Mouse (Mus musculus): ENCODE data around the gene Gm42878. TPM values are rescaled to one million over a fixed set of nuclear protein-coding genes. Genes with fewer than 3 reads are reported as not detected.
A peak's percentile ranks its signal among the peaks of the same experiment; 100 is the strongest.

The Gm42878 gene
- polyA plus RNA-seq, 1 experiment, result 0.13 TPM

- no peak for DNase-seq
- H3K27me3 ChIP-seq (replicated peaks; ENCODE audit: control insufficient read depth, insufficient read depth, low read length), result no peaks in the 10 kb centered on the region
- no peak overlapping the region for H3K4me3 ChIP-seq (ENCODE audit: insufficient read depth, low read depth, low read length)
- no peak for TF ChIP-seq CTCF (conservative IDR thresholded peaks at IDR 0.05; ENCODE audit: insufficient read depth, insufficient read length, low read depth, low read length)
- no peak for TF ChIP-seq POLR2A (IDR thresholded peaks at IDR 0.05; ENCODE audit: low read depth, low read length)
- WGBS, result 86% methylated on average over 3 of the region's 3 CpGs
- no peak overlapping the region for H3K27ac ChIP-seq (ENCODE audit: insufficient read depth, low read depth, low read length)
- H3K36me3 ChIP-seq (ENCODE audit: control insufficient read depth, insufficient read depth, low read length), result no peaks in the 10 kb centered on the region
- peaks cover 13% of the 10 kb centered on the region; the same call in 1 of the 2 replicates for H3K4me1 ChIP-seq (ENCODE audit: control insufficient read depth, insufficient read depth, low read length)
These were observed 17.2 kb upstream of the Gm42878 start for GRCm38 (mm10) chr5:121562436-121562835.

GRCm38 (mm10) chr5:121549196-121549595 is 3.9 kb upstream of the Gm42878 start:
- peaks cover 5% of the 10 kb centered on the region for H3K4me1 ChIP-seq (ENCODE audit: control insufficient read depth, insufficient read depth, low read length)
- H3K27ac ChIP-seq (ENCODE audit: insufficient read depth, low read depth, low read length), result no peak overlapping the region
- no peak overlapping the region for H3K4me3 ChIP-seq (ENCODE audit: insufficient read depth, low read depth, low read length)
- H3K36me3 ChIP-seq (ENCODE audit: control insufficient read depth, insufficient read depth, low read length), result no peaks in the 10 kb centered on the region
- 40% methylated on average over 7 of the region's 7 CpGs for WGBS
- peak; percentile 34 for DNase-seq
- TF ChIP-seq POLR2A (IDR thresholded peaks at IDR 0.05; ENCODE audit: low read depth, low read length), result no peak
- TF ChIP-seq CTCF (conservative IDR thresholded peaks at IDR 0.05; ENCODE audit: insufficient read depth, insufficient read length, low read depth, low read length), result no peak
- H3K27me3 ChIP-seq (replicated peaks; ENCODE audit: control insufficient read depth, insufficient read depth, low read length), result no peaks in the 10 kb centered on the region

- no peak overlapping the region for H3K27ac ChIP-seq (ENCODE audit: insufficient read depth, low read depth, low read length)
- no peaks in the 10 kb centered on the region for H3K36me3 ChIP-seq (ENCODE audit: control insufficient read depth, insufficient read depth, low read length)
- WGBS, result 66% methylated on average over 3 of the region's 3 CpGs
- H3K4me3 ChIP-seq (ENCODE audit: insufficient read depth, low read depth, low read length), result no peak overlapping the region
- TF ChIP-seq POLR2A (IDR thresholded peaks at IDR 0.05; ENCODE audit: low read depth, low read length) (no peak), CTCF (conservative IDR thresholded peaks at IDR 0.05; ENCODE audit: insufficient read depth, insufficient read length, low read depth, low read length) (no peak)
- H3K27me3 ChIP-seq (replicated peaks; ENCODE audit: control insufficient read depth, insufficient read depth, low read length), result no peaks in the 10 kb centered on the region
- no peak for DNase-seq
- peaks cover 13% of the 10 kb centered on the region for H3K4me1 ChIP-seq (ENCODE audit: control insufficient read depth, insufficient read depth, low read length)
These were observed 1.8 kb upstream of the Gm42878 start for GRCm38 (mm10) chr5:121547084-121547483.

GRCm38 (mm10) chr5:121546530-121546895 is 1.2 kb upstream of the Gm42878 start:
- Histone ChIP-seq H3K4me3 (ENCODE audit: insufficient read depth, low read depth, low read length) (peak overlapping the region; percentile 66), H3K27ac (ENCODE audit: insufficient read depth, low read depth, low read length) (no peak overlapping the region), H3K4me1 (ENCODE audit: control insufficient read depth, insufficient read depth, low read length) (peaks cover 13% of the 10 kb centered on the region), H3K27me3 (replicated peaks; ENCODE audit: control insufficient read depth, insufficient read depth, low read length) (no peaks in the 10 kb centered on the region), H3K36me3 (ENCODE audit: control insufficient read depth, insufficient read depth, low read length) (no peaks in the 10 kb centered on the region)
- WGBS, result 15% methylated on average over 6 of the region's 6 CpGs
- TF ChIP-seq POLR2A (IDR thresholded peaks at IDR 0.05; ENCODE audit: low read depth, low read length) (no peak), CTCF (conservative IDR thresholded peaks at IDR 0.05; ENCODE audit: insufficient read depth, insufficient read length, low read depth, low read length) (peak; percentile 78)
- peak; percentile 73 for DNase-seq

- H3K4me3 ChIP-seq (ENCODE audit: insufficient read depth, low read depth, low read length), result peak within 1 kb of the TSS; percentile 66
- no peaks in the 10 kb centered on the region for H3K36me3 ChIP-seq (ENCODE audit: control insufficient read depth, insufficient read depth, low read length)
- WGBS, result under 1% methylated on average over 55 of the region's 55 CpGs
- DNase-seq, result peak; percentile 97
- TF ChIP-seq POLR2A (IDR thresholded peaks at IDR 0.05; ENCODE audit: low read depth, low read length) (peak; percentile 46), CTCF (conservative IDR thresholded peaks at IDR 0.05; ENCODE audit: insufficient read depth, insufficient read length, low read depth, low read length) (no peak)
- no peaks in the 10 kb centered on the region for H3K27me3 ChIP-seq (replicated peaks; ENCODE audit: control insufficient read depth, insufficient read depth, low read length)
- H3K4me1 ChIP-seq (ENCODE audit: control insufficient read depth, insufficient read depth, low read length), result peaks cover 13% of the 10 kb centered on the region
- peak within 1 kb of the TSS; percentile 68 for H3K27ac ChIP-seq (ENCODE audit: insufficient read depth, low read depth, low read length)
These were observed 679 bp upstream of the Gm42878 start, which contains the start of gene Mapkapk5 for GRCm38 (mm10) chr5:121545793-121546529. Gene Mapkapk5 (minus strand): TSS chr5:121545905.

- H3K27me3 ChIP-seq (replicated peaks; ENCODE audit: control insufficient read depth, insufficient read depth, low read length), result no peaks in the 10 kb centered on the region
- no peaks in the 10 kb centered on the region for H3K36me3 ChIP-seq (ENCODE audit: control insufficient read depth, insufficient read depth, low read length)
- H3K27ac ChIP-seq (ENCODE audit: insufficient read depth, low read depth, low read length), result no peak overlapping the region
- no peak overlapping the region for H3K4me3 ChIP-seq (ENCODE audit: insufficient read depth, low read depth, low read length)
- 55% methylated on average over 3 of the region's 3 CpGs for WGBS
- TF ChIP-seq CTCF (conservative IDR thresholded peaks at IDR 0.05; ENCODE audit: insufficient read depth, insufficient read length, low read depth, low read length), result no peak
- no peak for TF ChIP-seq POLR2A (IDR thresholded peaks at IDR 0.05; ENCODE audit: low read depth, low read length)
- no peak for DNase-seq
- peaks cover 13% of the 10 kb centered on the region for H3K4me1 ChIP-seq (ENCODE audit: control insufficient read depth, insufficient read depth, low read length)
These were observed 1.9 kb downstream of the Gm42878 start for GRCm38 (mm10) chr5:121543370-121543769.

GRCm38 (mm10) chr5:121541235-121541634 is 4.0 kb downstream of the Gm42878 start:
- no peak for DNase-seq
- H3K27ac ChIP-seq (ENCODE audit: insufficient read depth, low read depth, low read length), result no peak overlapping the region
- no peak for TF ChIP-seq CTCF (conservative IDR thresholded peaks at IDR 0.05; ENCODE audit: insufficient read depth, insufficient read length, low read depth, low read length)
- TF ChIP-seq POLR2A (IDR thresholded peaks at IDR 0.05; ENCODE audit: low read depth, low read length), result no peak
- no peaks in the 10 kb centered on the region for H3K27me3 ChIP-seq (replicated peaks; ENCODE audit: control insufficient read depth, insufficient read depth, low read length)
- peaks cover 15% of the 10 kb centered on the region for H3K4me1 ChIP-seq (ENCODE audit: control insufficient read depth, insufficient read depth, low read length)
- H3K36me3 ChIP-seq (ENCODE audit: control insufficient read depth, insufficient read depth, low read length), result 0 out of 2 replicates have a peak, but pooled peaks cover 2% of the 10 kb centered on the region
- WGBS, result 48% methylated on average over 7 of the region's 7 CpGs
- H3K4me3 ChIP-seq (ENCODE audit: insufficient read depth, low read depth, low read length), result no peak overlapping the region
